Mouse (Mus musculus): ENCODE measurements at regions not wholly inside any gene's neighbourhood (a gene's known extent, or its start where the extent isn't known, plus 50 kb on each side); places are given as distances from the start of the nearest gene placed in this dataset.

- no peak for TF ChIP-seq CTCF (IDR thresholded peaks at IDR 0.05; ENCODE audit: extremely low read depth, insufficient read length, insufficient replicate concordance, low read depth, low read length)
- no peak for TF ChIP-seq POLR2A (IDR thresholded peaks at IDR 0.05; ENCODE audit: low read depth, low read length)
These were observed 70.4 kb upstream of the Akap6 start for GRCm38 (mm10) chr12:52628771-52629170.

Data from small intestine, adult 2 months (tissue).